Mouse (Mus musculus): ENCODE results near the gene Sult2b1. TPM values are rescaled to one million over a fixed set of nuclear protein-coding genes. Genes with fewer than 3 reads are reported as not detected.

Gene Sult2b1
- polyA plus RNA-seq (2012; rRNA removed; ENCODE audit: low replicate concordance) = 0.23 and 2.8 TPM in 2 replicates

DNA sequence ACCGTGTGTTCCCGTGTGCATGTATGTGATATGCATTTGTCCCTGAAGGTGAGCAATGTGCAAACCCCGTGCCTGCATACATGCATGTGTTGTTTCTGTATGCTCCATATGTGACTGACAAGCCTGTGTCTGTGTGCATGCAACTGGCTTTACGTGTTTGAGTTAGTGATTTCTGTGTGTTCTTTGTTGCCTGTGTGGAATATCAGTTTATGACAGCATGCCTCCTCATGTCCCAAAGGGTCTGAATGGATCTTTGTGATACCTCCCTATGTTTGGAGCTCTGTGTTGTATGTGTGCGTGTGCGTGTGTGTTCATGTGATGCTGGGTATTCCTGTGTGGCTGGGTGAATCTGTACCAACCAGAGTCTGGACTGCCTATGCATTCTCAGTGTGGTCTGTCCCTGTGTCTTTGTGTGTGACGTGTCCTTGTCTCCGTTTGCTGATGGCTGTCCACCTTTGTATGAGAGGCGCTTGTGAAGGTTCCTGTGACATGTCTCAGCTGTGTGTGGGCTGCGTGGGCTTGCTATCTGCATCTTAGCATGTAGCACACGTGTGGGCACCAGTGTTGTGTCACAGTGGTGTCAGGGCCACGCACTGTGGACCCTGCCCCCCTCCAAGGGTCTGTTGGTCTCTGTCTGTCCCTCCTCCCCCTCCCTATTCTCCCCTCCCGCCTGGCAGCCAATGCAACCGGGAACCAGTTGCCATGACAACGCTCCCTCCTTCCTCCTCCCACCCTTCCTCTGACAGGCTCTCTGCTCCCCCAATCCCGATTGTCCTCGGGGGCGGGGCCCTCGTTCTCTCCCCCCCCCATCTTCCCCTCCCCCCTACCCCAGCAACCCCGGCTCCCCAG, at the start of gene Sult2b1:
TSS of gene Sult2b1 (minus strand) at position 146 of the 849 bp plus-strand sequence.

DNA sequence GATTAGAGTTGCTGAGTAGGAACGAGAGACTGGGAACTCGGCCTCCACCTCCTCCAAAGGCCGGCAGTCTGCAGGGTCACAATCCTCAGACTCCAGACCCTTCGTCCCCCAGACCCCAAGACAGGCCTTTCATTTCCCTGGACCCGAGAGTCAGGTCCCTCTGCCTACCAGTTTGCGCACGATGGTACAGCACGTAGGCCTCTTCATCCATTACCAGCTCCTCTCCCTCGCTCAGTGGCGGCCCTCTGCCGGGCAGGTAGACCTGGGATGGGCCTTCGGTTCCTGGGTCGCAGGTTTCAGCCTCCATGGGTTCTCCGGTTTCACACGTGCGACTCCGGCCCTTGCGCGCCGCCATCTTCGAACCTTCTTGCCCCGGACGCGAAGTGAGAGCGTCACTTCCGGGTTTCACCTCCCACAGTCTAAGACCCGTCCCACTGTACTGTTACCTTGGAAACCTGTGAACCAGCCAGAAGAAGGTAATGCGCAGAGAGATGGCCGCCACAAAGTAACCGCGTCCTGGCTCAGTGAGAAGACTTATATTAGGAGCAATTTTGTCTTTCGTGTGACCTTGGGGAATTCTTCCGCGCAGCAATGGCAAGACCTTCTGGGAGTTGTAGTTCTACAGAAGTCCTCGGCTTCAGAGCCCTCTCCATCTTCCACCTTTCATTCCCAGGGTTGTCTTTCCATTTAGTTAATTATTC, 46.1 kb upstream of the Sult2b1 start, which contains the start of gene Grwd1:
TSS of gene Grwd1 (minus strand) at position 518 of the 701 bp plus-strand sequence.

DNA sequence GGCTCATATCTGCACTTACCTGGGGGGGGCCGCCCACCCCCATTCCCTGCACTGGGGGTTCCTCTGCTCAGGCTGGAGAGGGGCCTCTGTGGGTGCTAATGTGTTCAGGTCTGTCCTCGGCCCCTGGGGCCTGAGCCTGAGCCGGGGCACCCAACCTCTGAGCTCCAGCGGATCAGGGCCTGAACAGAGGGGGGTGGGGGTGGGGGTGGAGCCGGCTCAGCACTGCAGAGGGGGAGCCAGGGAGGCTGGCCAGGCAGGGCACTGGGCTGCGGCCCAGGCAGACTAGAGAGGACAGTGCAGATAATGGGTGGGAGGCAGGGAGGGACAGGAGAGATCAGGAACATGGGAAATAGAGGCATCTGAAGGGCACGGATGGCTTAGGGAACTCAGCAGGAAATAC, 40.1 kb upstream of the Sult2b1 start, which contains the start of gene Kcnj14:
TSS of gene Kcnj14 (minus strand) at position 185 of the 400 bp plus-strand sequence.

DNA sequence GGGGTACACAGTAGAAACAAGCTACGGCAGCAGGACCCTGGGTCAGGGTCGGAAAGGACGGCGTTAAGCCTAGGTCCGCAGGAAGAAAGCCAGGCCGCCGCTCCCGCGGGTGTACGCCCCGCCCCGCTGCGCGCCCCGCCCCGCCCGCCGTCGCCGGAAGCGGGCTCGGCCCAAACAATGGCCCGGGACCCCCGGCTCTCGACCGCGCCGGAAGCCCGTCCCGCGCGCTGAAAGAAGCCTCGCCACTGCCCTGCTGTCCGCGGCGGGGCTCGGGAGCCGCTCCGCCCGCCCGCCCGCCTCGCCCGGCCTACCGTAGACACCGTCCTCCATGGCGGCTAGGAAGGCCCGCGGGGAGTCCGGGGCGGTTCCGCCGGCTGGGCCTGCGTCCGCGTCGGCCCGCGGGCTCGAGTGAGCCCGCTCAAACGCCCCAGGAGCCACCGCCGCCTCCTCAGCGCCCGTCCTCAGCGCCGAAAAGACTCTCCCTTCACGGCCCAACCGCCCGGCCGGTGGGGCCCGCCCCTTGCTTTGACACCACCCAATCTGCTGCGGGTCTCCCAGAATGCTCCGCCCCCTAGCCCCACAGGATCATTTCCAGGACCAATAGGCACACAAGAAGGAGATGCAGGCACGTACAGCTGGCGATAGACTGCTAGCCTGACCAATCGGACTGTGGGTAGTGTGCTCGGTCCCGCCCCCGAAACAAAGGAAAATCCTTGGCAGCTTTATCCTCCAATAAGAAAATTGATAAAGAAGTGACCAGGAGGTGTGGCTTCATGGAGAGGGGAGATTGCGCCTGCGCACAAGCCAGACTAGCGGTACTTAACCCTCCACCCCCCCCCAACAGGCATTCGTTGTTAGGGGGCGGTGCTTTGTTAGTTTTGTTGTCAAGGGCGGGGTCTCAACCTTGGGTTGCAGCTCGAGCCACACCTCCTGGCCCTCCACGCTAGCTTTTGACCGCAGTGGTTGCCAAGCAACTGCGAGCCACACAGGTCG, 29.6 kb upstream of the Sult2b1 start, which contains the start of gene Cyth2:
TSS of gene Cyth2 (minus strand) at position 795 of the 993 bp plus-strand sequence.

DNA sequence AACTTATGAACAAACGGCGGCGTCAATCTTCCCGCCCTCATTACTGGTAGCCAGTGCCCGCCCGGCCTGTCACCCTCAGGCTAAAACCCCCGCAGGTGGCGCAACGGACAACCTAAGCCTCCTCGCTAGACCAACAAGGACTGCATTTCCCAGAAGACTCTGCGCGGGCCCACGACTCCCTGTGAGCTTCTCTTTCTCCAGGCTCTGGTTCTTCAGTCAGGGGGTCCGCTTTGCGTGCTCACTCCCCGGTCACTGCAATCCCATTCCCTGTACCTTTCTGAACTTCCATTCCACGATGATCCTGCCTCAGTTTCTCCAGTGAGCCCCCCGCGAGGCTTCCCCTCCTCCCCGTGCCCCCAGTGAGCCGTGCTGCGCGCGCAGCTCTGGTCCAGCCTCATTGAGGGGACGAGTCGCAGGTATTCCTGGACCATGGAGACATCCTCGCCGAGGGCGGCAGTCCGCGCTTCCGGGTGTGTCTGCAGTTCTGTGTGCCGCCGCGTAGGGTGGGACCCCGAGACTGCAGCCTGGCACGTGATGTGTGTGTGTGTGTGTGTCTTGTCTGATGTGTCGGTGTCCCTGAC, 868 bp downstream of the Sult2b1 start, which contains the start of gene Lmtk3:
TSS of gene Lmtk3 (plus strand) at position 228 of the 581 bp plus-strand sequence.

DNA sequence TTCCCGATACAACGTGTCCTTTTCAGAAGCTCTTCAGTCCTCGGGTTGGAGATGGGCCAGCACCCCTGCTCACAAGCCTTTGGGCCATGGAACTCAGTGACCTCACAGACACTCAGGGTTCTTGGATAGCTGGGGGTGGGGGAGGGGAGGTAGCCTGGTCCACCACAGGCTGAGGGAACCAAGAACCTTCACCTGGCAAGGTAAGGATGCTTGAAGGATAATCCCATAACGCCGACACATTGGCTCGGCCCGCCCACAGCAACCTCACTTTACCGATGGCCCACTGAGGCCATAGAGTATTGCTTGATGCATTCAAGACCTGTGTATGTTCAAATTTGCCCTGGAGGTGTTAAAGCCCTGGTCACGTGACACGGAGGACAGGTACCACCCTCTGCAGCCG, 58.8 kb downstream of the Sult2b1 start, which contains the start of gene Spaca4:
TSS of gene Spaca4 (minus strand) at position 101 of the 400 bp plus-strand sequence.

DNA sequence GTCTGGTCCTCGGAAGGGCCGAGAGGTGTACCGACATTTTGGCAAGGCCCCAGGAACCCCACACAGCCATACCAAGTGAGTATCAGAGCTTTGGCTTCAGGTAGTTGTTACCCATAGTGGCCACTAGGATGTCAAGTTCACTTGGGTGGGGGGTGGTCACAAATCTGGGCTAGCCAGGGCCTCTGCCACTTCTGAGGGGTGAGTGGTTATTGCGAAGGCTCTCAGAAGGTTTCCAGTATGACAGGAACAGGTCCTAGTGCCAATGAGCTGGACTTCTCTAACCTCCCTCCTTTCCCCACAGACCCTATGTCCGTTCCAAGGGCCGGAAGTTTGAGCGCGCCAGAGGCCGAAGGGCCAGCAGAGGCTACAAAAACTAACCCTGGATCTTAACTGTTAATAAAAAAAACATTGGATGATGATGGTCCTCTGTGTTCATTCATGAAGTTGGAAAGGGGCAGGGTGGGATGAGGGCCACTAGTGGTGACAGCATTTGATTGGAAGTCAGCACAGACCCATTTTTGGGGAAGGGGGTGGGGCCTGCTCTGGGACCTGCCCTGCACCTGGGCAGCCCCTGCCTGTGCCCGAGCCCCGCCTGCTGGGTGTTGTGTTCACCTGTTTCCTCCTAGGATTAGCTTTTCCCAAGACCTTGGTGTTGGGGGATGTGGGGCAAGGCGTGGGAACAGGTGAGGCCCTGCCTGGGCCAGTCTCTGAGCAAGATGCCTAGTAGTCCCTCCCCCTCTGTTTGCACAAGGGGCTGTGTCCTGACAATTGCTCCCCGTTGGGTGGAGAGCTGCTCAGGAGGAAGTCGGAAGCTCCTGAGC, 63.8 kb downstream of the Sult2b1 start, which contains the start of gene Fam83e:
TSS of gene Fam83e (plus strand) at position 800 of the 821 bp plus-strand sequence.

DNA sequence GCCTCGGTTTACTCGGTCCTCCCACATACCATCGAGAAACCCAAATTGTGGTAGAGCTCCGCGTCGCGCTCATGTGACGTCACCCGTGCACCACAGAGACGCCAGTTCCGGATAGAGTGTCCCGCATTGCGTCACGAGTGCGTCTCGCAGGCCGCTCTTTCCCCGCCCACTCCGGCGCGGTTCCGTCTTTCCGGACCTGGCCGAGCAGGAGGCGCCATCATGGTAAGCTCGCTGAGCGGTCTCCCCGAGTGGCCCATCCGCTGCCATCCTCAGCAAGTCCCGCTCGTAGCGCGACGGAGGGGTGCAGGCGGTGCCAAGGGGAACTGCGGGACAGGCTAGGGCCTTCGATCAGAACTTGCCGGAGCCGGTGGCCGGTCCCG, 66.6 kb downstream of the Sult2b1 start, which contains the start of gene Sphk2:
TSS of gene Sphk2 (minus strand) at position 85 of the 380 bp plus-strand sequence.

DNA sequence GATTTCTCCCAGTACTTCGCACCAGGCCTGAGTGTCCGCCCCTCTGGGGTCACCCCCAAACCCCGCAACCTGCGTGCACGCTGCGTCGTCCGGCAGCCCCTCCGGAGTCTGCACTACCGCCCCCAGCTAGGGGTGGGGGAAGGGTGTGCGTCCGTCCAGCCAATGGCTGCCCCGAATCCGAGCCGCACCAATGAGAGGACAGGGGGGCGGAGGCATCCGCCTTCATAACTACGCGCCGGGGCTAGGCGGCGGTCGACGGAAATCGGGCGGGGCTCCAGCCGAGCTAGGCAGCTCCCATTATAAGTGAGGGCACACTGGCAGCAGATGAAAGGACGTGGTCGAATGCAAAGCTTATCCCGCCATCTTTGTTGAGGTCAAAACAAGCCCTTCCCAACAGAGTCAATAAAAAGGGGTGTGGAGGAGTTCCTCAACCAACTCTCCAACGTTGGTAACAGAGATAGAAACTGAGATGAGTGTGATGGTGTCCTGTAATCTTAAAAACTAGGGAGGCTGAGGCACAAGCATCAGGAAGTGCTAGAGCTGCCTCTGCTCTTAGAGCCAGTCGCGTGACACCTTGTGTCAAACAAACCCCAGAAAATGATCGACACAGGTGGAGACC, 69.3 kb downstream of the Sult2b1 start, which contains the start of gene Rpl18:
TSS of gene Rpl18 (plus strand) at position 368 of the 619 bp plus-strand sequence.

DNA sequence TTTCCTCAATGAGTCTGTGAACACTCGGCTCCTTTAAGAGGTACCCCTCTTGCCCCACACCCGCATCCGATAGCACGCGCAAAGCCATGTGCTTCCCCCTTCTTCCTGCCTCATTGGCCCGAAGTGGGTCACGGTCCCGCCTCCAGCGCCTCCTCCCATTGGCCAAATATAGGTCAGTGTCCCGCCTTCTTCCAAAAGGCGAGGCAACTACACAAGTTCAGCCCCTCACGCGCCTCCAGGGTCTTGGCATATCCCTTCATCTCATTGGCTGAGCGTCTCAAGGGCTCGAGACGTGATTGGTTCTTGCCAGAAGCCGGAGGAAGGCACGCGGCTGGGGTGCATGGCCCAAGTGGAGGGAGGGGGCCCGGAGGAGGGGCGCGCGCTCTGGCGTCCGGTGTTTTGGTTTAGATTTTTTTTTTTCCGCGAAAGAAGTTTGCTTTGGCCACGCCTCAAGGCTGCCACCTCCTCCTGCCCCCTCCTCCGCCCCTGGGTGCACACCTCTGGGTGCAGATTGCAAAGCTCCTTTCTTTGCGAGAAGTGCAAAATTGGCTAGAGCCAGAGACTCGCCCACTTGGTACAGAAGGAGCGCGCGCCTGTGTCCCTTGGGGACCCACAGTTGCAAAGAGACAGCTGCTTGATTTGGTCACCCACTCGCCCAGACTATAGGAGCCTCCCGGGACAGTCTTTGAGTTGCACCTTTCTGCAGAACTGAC, 79.6 kb downstream of the Sult2b1 start, which contains the start of gene Dbp:
TSS of gene Dbp (plus strand) at position 359 of the 713 bp plus-strand sequence.

DNA sequence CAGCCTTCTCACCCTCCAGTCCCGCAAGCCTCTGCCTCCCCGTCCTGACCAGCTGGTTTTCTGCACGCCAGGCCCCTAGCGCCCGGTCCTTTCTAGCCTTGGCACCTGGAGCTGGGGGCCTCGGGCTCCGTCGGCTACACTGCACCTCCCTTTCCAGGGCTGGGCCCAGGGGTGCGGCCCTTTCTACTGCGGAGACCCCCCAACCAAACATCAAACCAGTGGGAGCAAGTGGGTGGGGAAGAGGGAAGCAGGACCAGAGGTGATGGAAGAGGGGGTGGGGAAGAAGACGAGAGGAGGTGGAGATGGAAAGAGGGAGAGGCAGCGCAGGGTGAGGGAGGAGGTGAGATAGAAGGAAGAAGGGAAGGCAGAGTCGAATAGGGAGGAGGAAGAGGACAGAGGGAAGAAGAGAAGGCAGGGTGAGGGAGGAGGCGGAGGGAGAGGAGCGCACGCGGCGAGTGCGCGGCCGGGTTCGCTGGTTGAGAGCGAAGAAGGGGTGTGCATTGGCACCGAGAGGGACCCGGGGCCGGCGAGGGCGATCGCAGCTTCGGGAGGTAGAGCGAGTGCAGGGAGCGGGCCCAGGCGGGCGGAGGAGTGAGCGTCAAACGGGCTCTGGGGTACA, 84.8 kb downstream of the Sult2b1 start, which contains the start of gene Car11:
TSS of gene Car11 (plus strand) at position 321 of the 619 bp plus-strand sequence.

DNA sequence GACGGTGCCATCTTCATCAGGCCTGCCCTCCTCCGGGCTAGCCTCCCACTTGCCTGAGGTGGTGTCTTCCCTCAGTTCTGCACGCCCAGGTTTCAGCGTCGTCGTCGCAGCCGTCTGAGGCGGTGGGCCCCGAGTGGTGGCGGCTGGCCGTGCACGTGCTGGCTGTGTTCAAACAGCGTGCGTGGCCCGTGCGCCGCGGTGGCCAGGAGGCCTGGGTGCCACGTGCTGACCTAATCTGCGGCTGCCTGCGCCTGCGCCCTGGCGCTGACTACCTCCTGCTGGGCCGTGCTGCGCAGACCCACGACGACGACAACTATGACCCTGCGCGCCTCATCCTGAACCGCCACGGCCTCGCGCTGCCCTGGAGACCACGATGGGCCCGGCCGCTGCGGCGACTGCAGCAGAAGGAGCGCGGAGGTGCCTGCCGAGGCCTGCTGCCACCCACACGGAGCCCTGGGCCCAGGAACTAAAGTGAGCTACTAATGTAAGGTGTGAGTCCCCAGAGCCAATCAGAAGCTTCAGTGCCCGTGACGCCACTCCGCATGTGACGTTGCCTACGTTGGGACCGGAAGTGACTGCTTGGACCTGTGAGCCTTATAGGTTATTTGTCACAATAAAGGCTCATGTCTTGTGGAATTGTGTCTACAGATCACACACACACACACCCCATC, 90.4 kb downstream of the Sult2b1 start, which contains the start of gene Sec1:
TSS of gene Sec1 (minus strand) at position 482 of the 671 bp plus-strand sequence.

DNA sequence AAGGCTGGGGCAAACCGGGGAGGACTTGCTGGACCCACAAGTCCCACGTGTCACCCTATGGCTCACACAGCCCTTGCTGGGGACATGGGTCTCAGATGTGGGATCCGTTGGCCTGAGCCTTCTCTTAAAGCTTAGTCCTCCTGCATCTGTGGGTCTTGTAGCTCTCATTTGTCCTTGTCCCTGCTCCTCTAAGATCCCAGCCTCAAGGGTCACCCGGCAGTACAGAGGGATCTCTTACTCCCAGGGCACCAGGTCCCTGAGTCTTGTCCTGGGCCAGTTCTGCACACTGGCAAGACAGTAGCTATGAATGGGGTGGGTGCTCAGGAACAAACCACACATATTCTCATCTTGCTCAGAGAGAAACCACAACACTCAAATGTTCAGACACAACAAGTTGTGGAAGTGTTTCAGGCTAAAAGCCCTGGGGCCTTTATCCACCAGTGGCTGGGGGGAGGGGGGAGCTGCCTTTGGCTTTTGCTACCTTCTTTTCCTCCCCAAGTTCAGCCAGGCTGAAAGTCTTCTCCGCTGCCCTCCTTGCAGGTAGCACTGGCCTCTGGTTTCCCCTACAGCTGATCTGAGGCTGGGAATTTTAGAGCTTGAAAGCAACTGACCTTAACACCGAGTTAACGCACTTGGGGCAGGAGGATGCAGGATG, 100.9 kb downstream of the Sult2b1 start, which contains the start of gene Ntn5:
TSS of gene Ntn5 (plus strand) at position 627 of the 655 bp plus-strand sequence.

